Mouse (Mus musculus) gastrocnemius, adult 18-20 months (tissue): ENCODE results near the gene Mturn. TPM values are rescaled to one million over a fixed set of nuclear protein-coding genes. Genes with fewer than 3 reads are reported as not detected.

Source experiments
- DNase-seq: peaks from one replicate; pipeline ENCODE4 v3.0.0; 2021; ENCODE audit warnings: low spot score
- total RNA-seq, 2 experiments: library from RNA; stranded (reverse); gene quantifications; 2 replicates each; pipeline ENCODE4 v1.2.3; 2021

Mturn gene
- total RNA-seq, 2 experiments from 2014 or later, result 5.3 to 8.7 TPM

DNA sequence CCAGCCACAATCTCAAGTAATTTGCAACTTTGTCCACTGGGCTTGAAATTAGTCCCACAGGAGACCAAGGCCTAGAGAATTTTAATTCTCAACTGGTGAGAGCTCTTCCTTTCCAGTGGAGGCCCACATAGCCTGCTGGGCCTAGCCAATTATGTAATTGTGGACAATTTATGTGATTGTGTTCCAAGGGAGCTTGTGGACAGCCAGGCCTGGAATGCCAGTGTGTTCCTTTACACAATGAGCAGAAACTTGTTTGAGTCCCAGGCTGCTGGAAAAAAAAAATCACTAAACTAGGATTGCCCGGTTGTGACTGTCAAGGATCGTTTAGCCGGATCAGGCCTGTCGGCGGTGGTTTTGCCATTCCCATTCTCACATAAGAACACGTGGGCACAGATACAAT, 11.9 kb downstream of the Mturn start:
- DNase-seq, result no peak

DNA sequence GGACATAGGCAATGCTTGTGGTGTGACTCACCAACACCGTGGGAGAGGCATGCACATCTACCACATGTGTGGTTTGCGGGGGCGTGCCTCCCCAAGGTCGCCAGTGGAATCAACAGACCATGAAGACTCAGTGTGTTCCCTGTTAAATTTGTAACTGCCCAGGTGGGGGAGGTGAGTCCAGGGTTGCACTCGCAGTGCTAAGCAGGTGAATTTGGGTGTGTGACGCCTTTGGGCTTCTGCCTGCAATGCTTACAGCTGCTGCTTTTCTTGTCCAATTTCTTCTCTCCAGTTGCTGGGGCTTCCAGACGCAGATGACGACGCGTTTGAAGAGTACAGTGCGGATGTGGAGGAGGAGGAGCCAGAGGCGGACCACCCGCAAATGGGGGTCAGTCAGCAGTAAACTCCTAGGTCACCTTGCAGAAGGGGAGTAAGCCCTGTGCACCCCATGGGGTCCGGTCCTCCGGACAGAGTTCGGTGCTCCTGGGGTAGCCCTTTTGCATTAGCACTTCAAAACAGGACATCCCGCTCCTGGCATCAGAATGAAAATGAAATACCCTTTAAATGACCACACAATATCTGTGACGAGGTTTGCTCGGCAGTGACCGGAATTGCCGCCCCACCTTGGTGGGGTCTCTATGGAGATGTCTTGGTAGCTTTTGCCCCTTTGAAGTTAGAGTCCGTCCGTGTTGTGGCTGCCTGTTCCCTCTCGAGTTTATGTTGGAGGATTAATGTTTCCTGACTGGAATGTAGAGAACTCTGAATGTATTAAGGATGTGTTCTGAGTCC, 17.5 kb downstream of the Mturn start:
- DNase-seq, result peak; percentile 10

- peak; percentile 80 for DNase-seq
These were observed 18.1 kb downstream of the Mturn start for GRCm38 (mm10) chr6:54699477-54700056.

DNA sequence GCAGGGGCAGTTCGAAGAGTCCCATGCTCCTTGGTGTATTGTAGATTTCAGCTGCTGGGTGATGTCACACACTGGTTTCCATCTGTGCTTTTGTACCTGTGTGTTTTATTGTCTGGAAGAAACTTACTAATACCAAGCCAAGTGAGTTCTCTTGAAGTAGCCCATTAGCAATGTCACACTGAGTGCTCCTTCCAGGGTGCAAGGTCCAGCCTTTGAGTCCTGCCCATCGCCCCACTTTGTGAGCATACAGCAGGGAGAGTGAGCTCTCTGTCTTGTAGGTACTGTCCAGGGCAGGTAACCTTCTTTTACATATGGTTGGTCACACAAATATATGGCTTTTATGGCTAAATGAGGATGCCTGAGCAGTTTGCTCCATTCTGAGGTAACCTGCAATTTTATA, 19.1 kb downstream of the Mturn start:
- no peak for DNase-seq

DNA sequence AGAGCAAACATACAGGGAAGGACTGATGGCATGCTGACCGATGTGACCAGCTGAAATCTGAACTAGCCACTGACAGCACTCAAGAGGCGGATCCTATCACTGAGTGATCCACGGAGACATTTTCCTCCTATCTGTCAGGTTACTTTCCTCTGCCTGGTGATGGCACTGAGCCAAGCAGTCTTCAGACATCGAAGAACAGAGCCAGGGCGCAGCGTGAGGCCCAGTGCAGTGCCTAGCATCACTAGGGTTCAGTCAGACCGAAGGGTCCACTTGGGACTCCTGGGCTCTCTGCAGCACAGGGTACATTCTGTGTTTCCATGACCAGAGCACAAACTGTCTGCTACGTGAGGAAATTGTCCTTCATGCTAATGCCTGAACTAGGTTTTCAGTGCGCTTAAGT, 20.5 kb downstream of the Mturn start:
- DNase-seq, result no peak

DNA sequence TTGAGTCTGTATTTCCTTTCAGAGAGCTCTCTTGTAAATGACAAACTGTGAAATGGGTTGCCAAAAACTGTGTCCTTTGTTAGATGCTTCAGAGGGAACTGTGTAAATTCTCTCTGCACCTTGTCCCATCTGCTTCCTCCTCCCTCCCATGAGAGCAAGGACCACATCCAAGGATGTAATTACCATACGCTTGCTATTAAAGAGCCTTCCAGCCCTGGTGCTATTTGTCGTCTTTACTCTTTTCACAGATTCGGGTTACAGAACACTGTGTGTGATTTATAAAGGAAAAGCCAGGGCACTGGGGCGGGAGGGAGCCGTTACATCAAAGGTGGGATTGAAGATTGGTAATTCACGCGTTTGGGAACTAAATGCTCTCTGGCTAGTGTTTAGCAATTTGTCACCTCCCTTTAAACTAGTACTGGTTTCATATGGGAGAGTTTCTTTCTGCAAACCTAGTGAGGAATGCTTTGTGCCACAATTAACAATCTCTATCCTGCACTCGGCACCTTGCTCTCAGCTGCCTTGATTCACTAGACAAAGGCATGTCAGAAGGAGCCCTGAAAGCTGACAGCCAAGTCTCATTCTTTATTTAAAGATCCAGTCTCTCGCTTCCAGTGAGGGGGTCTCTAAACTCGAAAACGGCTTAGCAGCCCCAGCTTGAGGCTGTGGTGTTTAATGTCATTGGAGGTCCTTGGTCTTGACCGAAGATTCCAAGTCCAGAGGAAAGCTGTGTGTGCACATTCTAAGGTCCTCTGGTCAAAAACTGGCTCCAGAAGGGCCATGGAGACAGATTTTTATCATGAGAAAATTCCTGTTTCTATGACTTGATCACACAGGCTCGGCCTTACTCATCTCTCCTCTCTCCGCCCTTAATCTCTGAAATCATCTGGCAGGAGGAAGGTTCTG, 22.5 kb downstream of the Mturn start:
- DNase-seq, result no peak

DNA sequence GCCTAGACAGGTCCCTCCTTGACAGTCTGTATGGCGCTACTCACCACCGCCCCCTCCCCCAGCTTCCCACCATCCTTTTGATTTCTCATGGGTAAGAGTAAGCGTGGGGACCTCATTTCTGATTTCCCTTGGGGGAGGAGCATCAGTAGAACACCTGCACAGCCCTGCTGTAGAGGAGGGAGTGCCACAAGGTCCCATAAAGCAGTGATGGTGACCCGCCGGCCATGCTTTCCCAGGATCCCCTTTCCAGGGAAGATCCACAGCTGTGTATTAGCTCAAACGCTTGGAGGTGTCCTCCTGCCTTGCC, 23.1 kb downstream of the Mturn start:
- no peak for DNase-seq

- no peak for DNase-seq
These were observed 23.4 kb downstream of the Mturn start for GRCm38 (mm10) chr6:54704847-54705246.

- peak; percentile 39 for DNase-seq
These were observed 24.0 kb downstream of the Mturn start for GRCm38 (mm10) chr6:54705387-54705909.

GRCm38 (mm10) chr6:54706099-54706498, 24.7 kb downstream of the Mturn start:
- DNase-seq, result no peak

DNA sequence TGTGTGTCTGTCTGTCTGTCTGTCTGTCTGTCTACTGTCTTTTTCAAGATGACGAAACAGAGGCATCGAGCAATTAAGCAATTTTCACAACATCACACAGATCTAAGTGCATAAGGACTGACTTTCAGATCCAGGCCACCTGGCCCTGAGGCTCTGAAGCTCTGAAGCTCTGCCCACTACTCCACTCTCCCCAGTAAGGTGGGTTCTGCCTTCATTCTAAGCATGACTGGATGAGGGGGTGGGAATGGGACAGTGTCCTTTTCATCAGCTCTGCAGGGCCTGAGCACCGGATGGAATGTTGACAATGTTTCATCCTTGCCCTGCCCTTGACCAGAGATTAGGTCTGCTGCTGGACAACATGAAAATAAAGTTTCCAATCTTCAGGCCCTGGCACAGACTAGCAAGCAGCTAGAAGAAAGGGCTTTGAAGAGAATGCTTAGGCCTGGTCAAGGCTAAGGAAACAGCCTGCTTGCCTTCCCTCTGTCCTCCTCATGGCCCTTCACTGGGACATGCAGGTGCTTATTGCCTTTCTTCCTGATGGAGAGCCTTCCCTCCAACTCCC, 25.3 kb downstream of the Mturn start:
- DNase-seq, result no peak

DNA sequence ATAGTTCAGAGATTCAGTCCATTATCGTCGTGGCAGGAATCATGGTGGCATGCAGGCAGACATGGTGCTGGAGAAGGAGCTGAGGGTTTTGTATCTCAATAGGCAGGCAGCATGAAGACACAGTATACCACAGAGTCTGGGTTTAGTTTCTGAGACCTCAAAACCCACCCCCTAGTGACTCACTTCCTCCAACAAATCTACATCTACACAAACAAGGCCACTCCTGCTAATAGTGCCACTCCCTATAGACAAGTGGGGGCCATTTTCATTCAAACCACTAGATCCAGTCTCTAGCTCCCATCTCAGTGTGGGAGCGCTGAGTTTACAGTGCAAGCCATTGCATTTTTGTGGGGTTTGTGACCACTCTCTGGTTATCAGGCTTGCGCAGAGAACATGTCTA, 27.2 kb downstream of the Mturn start:
- DNase-seq, result no peak

GRCm38 (mm10) chr6:54715697-54716096, 34.3 kb downstream of the Mturn start:
- DNase-seq, result no peak

DNA sequence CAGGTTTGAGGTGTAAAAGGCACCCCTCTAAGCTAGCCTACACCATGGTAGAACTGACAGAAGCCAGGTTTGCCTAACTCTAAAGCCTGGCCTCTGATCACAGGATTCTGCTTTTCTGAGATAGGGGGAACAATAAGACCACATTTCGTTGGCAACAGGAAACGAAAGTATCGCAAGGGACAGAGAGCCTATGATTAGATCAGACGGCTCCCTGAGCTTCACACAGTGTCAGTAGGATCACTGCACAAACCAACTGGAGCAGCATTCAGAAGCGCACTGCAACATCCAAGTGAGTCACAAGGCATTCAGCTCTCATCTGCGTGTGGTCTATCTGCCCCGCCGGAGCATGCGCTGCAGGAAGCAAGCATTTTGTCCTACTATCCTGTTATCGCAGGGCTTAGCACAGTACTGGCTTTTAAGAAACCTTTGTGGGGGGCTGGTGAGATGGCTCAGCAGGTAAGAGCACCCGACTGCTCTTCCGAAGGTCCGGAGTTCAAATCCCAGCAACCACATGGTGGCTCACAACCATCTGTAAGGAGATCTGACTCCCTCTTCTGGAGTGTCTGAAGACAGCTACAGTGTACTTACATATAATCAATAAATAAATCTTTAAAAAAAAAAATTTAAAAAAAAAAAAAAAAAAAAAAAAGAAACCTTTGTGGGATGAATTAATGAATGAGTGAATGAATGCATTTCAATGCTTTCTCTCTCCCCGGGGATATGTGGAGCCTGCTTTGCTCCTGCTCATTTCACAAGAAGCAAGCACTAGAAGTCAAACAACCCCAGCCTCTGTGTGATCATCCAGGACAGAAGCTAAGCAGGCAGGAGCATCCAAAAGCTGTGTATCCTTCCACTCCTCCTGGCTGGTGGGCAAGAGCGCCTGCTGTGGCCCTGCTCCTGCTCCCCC, 37.6 kb downstream of the Mturn start:
- no peak for DNase-seq

DNA sequence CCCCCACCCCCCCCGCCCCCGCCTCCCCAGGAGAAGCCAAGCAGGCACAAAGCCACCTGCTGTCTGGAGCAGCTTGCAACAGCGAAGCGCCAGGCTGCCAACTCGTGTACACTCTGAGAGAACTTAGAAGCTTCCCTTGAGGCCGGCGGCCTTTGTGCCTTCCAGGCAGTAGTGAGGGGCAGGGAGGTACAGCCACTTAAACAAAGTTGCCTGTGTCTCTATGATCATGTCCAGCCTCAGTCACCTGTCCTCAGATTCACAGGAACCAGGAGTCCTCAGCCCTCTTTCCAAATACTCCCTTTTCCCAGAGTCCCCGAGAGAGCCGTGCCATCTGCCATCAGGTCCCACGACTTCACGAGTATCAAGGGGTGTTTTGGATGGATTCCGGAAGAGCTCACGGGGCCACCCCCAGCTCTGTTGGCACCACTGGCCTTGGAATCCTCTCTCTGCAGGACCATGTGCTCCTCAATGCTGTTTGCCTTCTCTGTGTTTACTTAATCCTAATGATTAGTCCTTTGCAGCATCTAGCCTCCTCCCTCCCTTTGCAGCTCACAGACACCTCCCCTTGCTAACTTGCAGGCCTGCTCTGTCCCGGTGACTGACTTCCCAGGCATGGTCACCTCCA, 38.4 kb downstream of the Mturn start:
- no peak for DNase-seq

GRCm38 (mm10) chr6:54720512-54721251, 39.3 kb downstream of the Mturn start:
- no peak for DNase-seq

DNA sequence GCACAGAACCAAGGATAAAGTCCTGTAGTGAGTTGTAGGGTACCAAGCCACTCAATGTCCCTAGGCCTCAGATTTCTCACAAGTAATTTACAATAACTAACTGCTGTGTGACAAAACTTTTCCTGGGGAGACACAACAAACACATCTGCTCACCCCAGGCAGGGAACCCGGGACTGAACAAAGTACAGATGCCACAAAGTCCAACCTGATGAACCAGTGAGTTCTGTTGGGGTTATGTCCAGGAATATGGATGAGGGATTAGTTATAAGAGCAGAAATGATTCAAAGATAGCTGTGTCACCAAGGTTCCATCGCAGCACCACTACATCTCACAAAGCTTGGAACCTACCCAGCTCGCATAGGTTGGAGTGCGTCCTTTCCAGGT, 39.8 kb downstream of the Mturn start:
- DNase-seq, result no peak

DNA sequence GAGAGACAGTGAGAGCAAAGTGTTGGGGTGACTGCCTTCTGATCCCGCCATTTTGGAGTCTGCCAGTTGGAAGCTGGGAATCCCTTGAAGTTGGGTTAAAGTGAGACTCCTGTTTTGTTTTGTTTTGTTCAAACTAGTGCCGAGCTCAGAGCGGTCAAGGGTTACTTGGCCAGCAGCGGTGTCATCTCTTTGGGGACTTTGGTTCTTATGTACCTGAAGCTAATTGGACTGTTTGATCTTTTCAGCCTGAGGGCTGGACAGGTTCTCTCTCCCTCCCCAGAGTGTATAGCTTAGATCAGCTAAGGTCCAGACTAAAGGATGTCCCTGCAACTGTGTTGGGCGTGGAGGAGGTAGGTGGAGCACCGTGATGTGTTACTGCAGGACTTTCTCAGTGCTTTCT, 44.9 kb downstream of the Mturn start:
- DNase-seq, result no peak

DNA sequence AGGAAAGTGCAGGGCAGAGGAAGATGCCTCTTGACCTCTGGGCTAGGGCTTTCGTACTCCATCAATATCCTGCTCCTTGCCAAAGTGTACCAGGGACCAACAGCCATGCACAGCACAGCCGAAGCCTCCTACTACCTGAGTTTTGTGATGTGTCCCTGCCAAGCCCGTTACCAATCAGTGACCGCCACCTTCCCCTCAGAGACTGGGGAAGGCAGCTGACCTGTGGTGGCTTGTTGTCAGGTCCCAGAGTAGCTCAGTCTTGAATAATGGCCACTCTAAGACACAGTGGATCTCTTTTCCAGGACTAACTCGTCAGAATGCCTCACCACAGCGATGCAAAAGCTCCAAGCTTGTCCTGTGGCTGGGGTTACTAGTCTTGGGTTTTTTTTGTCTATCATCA, 45.4 kb downstream of the Mturn start:
- DNase-seq, result no peak

DNA sequence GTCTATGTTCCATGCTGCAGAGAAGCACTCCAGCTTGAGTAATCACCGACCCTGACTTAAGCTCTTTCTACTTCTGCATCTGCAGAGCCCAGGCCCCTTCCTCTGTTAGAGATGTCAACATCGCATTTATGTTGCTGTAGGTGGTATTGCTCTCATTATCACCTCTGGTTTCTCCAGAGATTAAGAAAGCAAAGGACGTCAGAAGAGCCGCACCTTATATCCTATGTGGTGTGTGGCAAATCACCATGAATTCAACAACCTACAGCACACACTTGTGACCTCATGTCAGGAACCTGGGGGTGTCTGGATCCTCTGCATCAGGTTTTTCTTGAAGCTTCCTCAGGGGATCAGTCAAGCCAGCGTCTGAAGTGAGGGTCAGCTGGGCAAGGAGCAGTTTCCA, 46.0 kb downstream of the Mturn start:
- no peak for DNase-seq
